Mouse (Mus musculus) hindbrain, embryonic 11.5 days (tissue): ENCODE measurements around the gene Ly6g6c. TPM values are rescaled to one million over a fixed set of nuclear protein-coding genes. Genes with fewer than 3 reads are reported as not detected.

Experiments
- ATAC-seq: fragments of 200-750 bp; cut with Nextera tagmentation; 2 replicates; pipeline ENCODE4 v1.8.0; 2017; ENCODE audit warnings: mild to moderate bottlenecking, moderate TSS enrichment, moderate library complexity; ENCODE audit not compliant: low FRiP score
- DNase-seq: peaks from one replicate; pipeline ENCODE4 v3.0.0-alpha.2; 2015; ENCODE audit warnings: low spot score
- H3K27ac ChIP-seq: fragments of 300-500 bp; sonication (generic); 2 replicates; pipeline ENCODE4 v1.5.1; 2014; ENCODE audit warnings: mild to moderate bottlenecking, low read depth, low read length
- H3K27me3 ChIP-seq: fragments of 300-500 bp; sonication (generic); 2 replicates; pipeline ENCODE4 v1.6.1; 2014; ENCODE audit warnings: mild to moderate bottlenecking, low read length, moderate library complexity, mixed read lengths; ENCODE audit not compliant: control insufficient read depth, insufficient read depth
- H3K36me3 ChIP-seq: fragments of 300-500 bp; sonication (generic); 2 replicates; pipeline ENCODE4 v1.6.1; 2014; ENCODE audit warnings: mild to moderate bottlenecking, low read length, moderate library complexity, mixed read lengths; ENCODE audit not compliant: control insufficient read depth, insufficient read depth
- H3K4me1 ChIP-seq: fragments of 300-500 bp; sonication (generic); replicated peaks from 2 replicates; pipeline ENCODE4 v1.6.1; 2014; ENCODE audit warnings: low read length, mixed read lengths; ENCODE audit not compliant: control insufficient read depth, insufficient read depth
- H3K4me2 ChIP-seq: fragments of 300-500 bp; sonication (generic); replicated peaks from 2 replicates; pipeline ENCODE4 v1.6.1; 2014; ENCODE audit warnings: mild to moderate bottlenecking, low read depth, low read length
- H3K4me3 ChIP-seq: fragments of 300-500 bp; sonication (generic); 2 replicates; pipeline ENCODE4 v1.5.1; 2014; ENCODE audit warnings: low read depth, low read length
- H3K9ac ChIP-seq: fragments of 300-500 bp; sonication (generic); 2 replicates; pipeline ENCODE4 v1.6.1; 2014; ENCODE audit warnings: low read depth, low read length
- H3K9me3 ChIP-seq: fragments of 300-500 bp; sonication (generic); 2 replicates; pipeline ENCODE4 v1.6.1; 2016; ENCODE audit warnings: low read length; ENCODE audit not compliant: control insufficient read depth
- WGBS: fragments of 180-500 bp; shearing (Covaris S2); extraction: QIAGEN DNeasy Blood & Tissue Kit; methylation state at CpG from one replicate; pipeline ENCODE4 v1.1.7; 2014; 5-methylcytosine and 5-hydroxymethylcytosine counted together
- polyA plus RNA-seq: library from polyadenylated mRNA; unstranded; fragments of >200 nt; fragmentation: Nextera tagmentation; extraction: Ambion mirVana; gene quantifications from 2 replicates; pipeline ENCODE4 v1.2.1, GENCODE M21; 2014

Gene Ly6g6c
- polyA plus RNA-seq, 1 experiment from 2014 or later: 0.19 TPM

DNA sequence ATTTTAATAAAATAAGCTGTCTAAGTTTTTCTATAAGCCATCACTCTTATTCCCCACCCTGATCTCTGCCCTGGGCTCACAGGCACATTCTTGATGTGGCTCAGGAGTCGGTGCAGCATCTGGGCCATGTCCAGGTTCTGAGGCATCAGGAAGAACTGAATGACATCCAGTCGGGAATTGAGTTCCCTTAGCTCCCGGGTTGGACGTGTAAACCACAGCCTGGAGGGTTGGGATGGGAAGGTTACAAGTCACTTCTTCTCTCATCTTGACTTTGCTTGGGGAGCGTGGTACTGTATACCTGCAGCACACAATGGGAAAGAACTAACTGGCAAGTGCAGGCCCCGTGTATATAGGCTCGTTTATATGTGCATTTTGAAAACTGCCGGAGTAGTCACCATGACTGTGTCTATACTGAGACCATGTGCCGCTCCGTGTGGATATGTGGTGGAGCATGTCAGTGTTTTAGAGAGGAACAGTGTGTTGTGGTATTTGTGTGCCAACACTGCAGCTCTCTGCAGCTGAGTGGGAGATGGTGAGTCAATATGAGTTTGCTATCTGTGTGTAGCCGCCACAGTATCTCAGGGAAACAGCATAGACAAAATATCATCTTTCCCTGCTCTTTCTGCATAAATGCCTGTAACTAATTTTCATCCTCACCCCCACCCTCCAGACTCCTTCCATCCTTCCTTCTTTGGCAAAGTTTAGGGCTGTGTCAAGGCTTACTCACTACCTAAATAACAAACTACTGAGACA is 25.9 kb upstream of the Ly6g6c start:
- no peak overlapping the region for H3K4me3 ChIP-seq
- H3K36me3 ChIP-seq: no peaks in the 10 kb centered on the region
- H3K9ac ChIP-seq: no peak overlapping the region
- H3K4me2 ChIP-seq: no peak overlapping the region
- 86% methylated on average over 11 of the region's 11 CpGs for WGBS
- H3K4me1 ChIP-seq: no peaks in the 10 kb centered on the region
- no peak for DNase-seq
- H3K27me3 ChIP-seq: no peaks in the 10 kb centered on the region
- no peak overlapping the region for H3K27ac ChIP-seq
- ATAC-seq: no peak
- no peaks in the 10 kb centered on the region for H3K9me3 ChIP-seq

DNA sequence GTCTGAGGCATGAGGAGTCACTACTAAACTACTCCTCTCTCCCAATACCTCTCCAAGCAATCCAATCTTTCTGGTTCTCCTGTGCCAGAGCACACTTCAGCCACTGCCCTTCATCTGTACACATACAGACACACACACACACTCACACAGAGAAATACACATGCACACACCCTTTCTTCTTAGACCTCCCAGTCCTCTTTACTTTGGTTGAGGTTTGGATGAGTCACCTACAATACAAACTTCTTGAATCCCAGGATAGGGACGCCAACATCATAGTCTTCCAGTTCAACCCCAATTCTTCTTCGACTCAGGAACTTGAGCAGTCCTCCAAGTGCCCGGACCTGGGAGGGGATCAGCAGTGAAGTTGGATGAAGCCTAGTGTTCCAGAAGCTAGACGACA is 21.4 kb upstream of the Ly6g6c start:
- Histone ChIP-seq H3K4me2 (no peak overlapping the region), H3K9ac (no peak overlapping the region), H3K9me3 (no peaks in the 10 kb centered on the region), H3K27ac (no peak overlapping the region), H3K4me3 (no peak overlapping the region), H3K27me3 (no peaks in the 10 kb centered on the region), H3K4me1 (no peaks in the 10 kb centered on the region), H3K36me3 (no peaks in the 10 kb centered on the region)
- ATAC-seq (no peak), DNase-seq (no peak)
- WGBS: 89% methylated on average over 4 of the region's 4 CpGs

DNA sequence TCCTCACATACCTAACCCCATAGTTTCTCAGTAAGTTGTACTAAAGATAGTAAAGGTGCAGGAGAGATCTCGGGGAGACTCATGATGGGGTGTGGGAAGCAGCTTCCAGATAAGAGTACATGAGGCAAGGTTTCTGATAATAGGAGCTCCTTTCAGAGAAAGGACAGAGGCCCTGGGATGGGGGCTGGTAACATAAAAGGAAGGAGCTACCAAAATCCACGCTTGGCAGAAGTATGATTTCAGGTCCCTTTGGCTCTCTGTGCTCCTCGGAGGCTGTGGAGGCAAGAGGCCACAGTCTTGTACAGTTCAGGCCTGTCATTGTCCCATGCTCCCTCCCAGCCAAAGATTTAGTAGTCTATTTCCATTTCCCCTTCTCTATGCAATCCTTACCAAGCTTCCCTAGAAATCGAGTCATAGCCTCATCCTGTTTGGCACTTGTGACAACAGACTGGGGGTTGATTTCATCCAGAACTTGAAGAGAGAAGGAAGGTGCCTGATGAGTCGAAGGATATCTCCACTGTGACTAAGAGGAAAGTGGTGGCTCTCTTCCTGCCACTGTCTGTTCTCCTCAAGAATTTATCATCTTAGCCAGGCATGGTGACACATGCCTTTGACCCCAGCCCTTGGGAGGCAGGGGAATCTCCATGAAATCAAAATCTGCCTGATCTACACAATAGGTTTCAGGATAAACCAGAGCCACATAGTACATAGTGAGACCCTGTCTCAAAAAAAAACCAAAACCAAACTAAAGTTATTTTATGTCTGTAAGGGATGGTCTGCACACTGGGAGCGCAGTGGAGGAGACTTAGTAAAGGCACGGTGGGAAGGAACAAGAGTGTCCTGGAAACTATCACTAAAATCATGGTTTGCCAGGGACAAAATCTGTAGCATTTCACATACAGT is 20.0 kb upstream of the Ly6g6c start:
- no peaks in the 10 kb centered on the region for H3K27me3 ChIP-seq
- no peaks in the 10 kb centered on the region for H3K36me3 ChIP-seq
- ATAC-seq: no peak
- no peaks in the 10 kb centered on the region; the same call in 1 of the 2 replicates for H3K4me1 ChIP-seq
- no peaks in the 10 kb centered on the region for H3K9me3 ChIP-seq
- H3K4me3 ChIP-seq: no peak overlapping the region
- no peak overlapping the region for H3K27ac ChIP-seq
- DNase-seq: no peak
- H3K9ac ChIP-seq: no peak overlapping the region; the same call in 1 of the 2 replicates
- WGBS: 86% methylated on average over 7 of the region's 7 CpGs
- H3K4me2 ChIP-seq: peak overlapping the region; percentile 92; the same call in 1 of the 2 replicates

DNA sequence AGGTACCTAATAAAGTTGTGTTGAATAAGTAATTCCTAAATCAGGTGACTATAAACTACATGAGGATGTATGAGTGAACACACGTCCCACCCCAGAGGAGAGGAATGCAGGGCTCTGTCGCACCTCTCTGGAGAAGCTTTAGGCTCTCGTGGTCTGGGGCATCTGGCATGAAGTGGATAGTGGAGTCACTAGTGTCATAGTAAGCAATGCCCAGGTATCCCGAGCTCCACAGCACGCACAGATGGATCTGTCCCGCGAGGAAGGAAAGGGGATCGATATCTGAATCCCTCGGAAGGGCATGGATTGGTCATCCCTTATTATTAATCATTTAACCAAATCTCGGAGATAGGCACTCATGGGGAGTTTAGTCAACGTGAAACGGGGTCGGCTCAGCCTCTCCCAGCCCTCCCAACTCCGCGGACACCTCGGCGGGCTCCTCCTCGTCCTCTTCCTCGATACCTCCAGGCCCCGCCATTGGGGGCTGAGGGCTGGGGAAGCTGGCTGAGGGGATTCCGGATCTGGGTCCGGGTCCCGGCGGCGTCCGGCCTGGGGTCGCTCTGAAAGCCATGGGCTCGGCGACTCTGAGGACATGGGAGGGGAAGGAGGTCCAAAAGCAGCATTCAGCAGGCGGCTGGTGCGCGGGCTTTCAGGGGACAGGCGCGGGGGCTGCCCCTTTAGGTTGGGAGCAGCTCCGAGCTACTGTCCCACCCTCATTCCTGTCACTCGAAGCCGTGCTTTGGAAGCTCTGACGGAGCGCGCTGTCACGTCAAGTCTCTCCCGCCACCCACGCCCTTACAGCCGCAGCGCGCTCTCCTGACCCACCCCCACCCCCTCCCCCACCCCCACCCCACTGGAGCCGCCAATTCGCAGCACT is 19.1 kb upstream of the Ly6g6c start:
- 5% methylated on average over 39 of the region's 48 CpGs for WGBS
- peak; percentile 73 for ATAC-seq
- no peaks in the 10 kb centered on the region for H3K9me3 ChIP-seq
- H3K9ac ChIP-seq: peak overlapping the region; percentile 76
- peak overlapping the region; percentile 92 for H3K4me2 ChIP-seq
- H3K36me3 ChIP-seq: no peaks in the 10 kb centered on the region
- no peaks in the 10 kb centered on the region; the same call in 1 of the 2 replicates for H3K4me1 ChIP-seq
- no peaks in the 10 kb centered on the region for H3K27me3 ChIP-seq
- H3K4me3 ChIP-seq: peak overlapping the region; percentile 49
- no peak for DNase-seq
- peak overlapping the region; percentile 70 for H3K27ac ChIP-seq

DNA sequence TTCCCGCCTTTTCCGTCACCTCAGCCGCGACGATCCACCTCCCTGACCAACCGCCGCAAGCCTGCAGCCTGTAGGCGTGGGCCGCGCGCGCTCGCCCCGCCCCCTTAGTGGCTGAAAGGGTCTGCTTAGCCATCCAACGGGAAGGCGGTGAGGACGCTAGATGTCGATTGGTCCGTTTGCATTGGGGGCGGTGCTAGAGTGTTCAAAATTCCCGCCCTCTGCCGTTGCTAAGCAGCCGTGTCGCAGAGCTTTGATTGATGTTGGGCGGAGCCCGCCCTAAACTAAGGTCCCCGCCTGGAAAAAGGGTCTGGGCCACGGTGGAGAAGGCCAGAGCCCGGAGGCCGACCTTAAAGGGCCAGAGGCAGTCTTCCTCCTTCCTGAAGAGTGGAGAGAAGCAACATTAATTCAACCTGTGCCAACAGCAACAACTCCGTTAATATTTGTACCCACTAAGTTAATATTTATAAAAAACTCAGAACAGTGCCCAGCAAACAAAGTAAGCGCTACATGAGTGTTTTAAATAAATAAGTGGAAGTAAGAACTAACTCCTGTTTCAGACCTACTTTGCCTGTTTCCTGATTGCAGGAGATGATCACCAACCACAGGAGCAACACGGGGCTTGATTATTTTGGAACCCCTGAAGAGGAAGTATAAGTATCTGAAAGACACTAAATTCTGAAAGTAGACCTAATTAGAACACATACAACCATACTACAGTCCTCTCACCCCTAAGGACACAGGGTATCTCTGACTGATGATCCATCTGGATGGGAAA is 18.3 kb upstream of the Ly6g6c start, which contains the start of gene Msh5:
Gene Msh5 (minus strand): TSS at position 65 of the 775 bp plus-strand sequence.
- Histone ChIP-seq H3K9ac (peak within 1 kb of the TSS; percentile 76), H3K4me1 (peaks cover 4% of the 10 kb centered on the region; the same call in 1 of the 2 replicates), H3K9me3 (no peaks in the 10 kb centered on the region), H3K27ac (peak within 1 kb of the TSS; percentile 70), H3K4me2 (peak within 1 kb of the TSS; percentile 92), H3K27me3 (no peaks in the 10 kb centered on the region), H3K4me3 (peak within 1 kb of the TSS; percentile 49), H3K36me3 (no peaks in the 10 kb centered on the region)
- ATAC-seq (peak; percentile 98), DNase-seq (peak; percentile 100)
- 3% methylated on average over 31 of the region's 33 CpGs for WGBS

DNA sequence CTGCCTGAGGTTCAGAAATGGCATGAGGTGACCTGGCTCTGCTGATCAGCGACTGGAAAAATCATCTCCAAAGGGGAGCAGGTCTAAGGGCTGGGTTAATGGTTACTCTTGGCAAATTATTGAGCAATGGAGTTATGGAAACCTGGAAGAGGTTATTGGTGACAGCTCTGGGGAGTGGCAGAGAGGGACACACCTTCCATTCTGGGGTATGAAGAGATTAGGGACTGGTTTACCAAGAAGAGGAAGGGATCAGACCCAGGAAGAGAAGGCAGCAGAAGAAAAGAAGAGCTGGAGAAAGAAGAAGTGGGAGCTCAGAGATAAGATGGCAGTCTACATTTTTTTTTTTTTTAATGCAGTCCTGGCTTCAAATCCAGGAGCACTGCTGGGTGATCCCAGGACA is 17.5 kb upstream of the Ly6g6c start:
- 58% methylated on average over 1 of the region's 1 CpGs for WGBS
- Histone ChIP-seq H3K4me2 (no peak overlapping the region), H3K4me3 (no peak overlapping the region), H3K27me3 (no peaks in the 10 kb centered on the region), H3K27ac (no peak overlapping the region), H3K4me1 (peaks cover 4% of the 10 kb centered on the region; the same call in 1 of the 2 replicates), H3K9ac (no peak overlapping the region), H3K36me3 (no peaks in the 10 kb centered on the region), H3K9me3 (no peaks in the 10 kb centered on the region)
- ATAC-seq (no peak), DNase-seq (no peak)

GRCm38 (mm10) chr17:35048149-35048931 is 16.8 kb upstream of the Ly6g6c start:
- WGBS: 44% methylated on average over 11 of the region's 11 CpGs
- no peak for ATAC-seq
- Histone ChIP-seq H3K4me2 (no peak overlapping the region), H3K27ac (no peak overlapping the region), H3K4me1 (peaks cover 4% of the 10 kb centered on the region; the same call in 1 of the 2 replicates), H3K9ac (no peak overlapping the region), H3K9me3 (no peaks in the 10 kb centered on the region), H3K4me3 (no peak overlapping the region), H3K27me3 (no peaks in the 10 kb centered on the region), H3K36me3 (no peaks in the 10 kb centered on the region)
- no peak for DNase-seq
